Mouse (Mus musculus) limb, embryonic 10.5 days (tissue): ENCODE measurements at regions not wholly inside any gene's neighbourhood (a gene's known extent, or its start where the extent isn't known, plus 50 kb on each side); places are given as distances from the start of the nearest gene placed in this dataset.

Experiments used
- DNase-seq: peaks from one replicate; pipeline ENCODE4 v3.0.0-alpha.2; 2017; ENCODE audit warnings: low spot score
- H3K27ac ChIP-seq: fragments of 300-500 bp; sonication (generic); 2 replicates; pipeline ENCODE4 v1.5.1; 2016; ENCODE audit warnings: mild to moderate bottlenecking
- H3K27me3 ChIP-seq: fragments of 300-500 bp; sonication (generic); 2 replicates; pipeline ENCODE4 v1.6.1; 2016; ENCODE audit warnings: low read depth, mild to moderate bottlenecking; ENCODE audit not compliant: poor library complexity, severe bottlenecking
- H3K36me3 ChIP-seq: fragments of 300-500 bp; sonication (generic); 2 replicates; pipeline ENCODE4 v1.6.1; 2016; ENCODE audit warnings: mild to moderate bottlenecking, moderate library complexity
- H3K4me1 ChIP-seq: fragments of 300-500 bp; sonication (generic); 2 replicates; pipeline ENCODE4 v1.6.1; 2016
- H3K4me3 ChIP-seq: fragments of 300-500 bp; sonication (generic); 2 replicates; pipeline ENCODE4 v1.5.1; 2016; ENCODE audit warnings: mild to moderate bottlenecking, moderate library complexity
- H3K9me3 ChIP-seq: fragments of 300-500 bp; sonication (generic); replicated peaks from 2 replicates; pipeline ENCODE4 v1.6.1; 2016; ENCODE audit warnings: mild to moderate bottlenecking
- WGBS: fragments of 180-500 bp; shearing (Covaris S2); methylation state at CpG from one replicate; pipeline ENCODE4 v1.1.7; 2016; 5-methylcytosine and 5-hydroxymethylcytosine counted together

DNA sequence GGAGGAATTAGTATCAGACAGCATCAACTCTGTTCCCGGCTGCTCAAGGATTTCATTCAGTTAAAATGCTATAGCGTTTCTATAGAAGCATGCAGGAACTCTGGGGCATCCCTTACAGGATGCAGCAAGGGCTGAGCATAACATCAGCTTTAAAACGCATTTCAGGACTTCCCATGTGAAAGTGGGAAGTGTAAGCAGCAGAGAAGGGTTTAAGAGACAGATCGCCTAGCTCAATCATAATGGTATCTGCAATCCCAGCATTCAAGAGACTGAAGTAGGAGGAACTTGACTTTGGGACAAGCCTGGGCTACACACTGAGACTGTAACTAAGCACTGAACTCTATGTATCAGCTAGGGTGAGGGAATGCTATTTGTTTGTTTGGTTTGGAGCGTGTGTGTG, 96.2 kb upstream of the Arhgap32 start:
- Histone ChIP-seq H3K27me3 (no peaks in the 10 kb centered on the region), H3K4me3 (no peak overlapping the region), H3K4me1 (peaks cover 21% of the 10 kb centered on the region), H3K9me3 (no peaks in the 10 kb centered on the region), H3K36me3 (no peaks in the 10 kb centered on the region), H3K27ac (no peak overlapping the region)
- WGBS = 88% methylated on average over 5 of the region's 5 CpGs
- DNase-seq = no peak

DNA sequence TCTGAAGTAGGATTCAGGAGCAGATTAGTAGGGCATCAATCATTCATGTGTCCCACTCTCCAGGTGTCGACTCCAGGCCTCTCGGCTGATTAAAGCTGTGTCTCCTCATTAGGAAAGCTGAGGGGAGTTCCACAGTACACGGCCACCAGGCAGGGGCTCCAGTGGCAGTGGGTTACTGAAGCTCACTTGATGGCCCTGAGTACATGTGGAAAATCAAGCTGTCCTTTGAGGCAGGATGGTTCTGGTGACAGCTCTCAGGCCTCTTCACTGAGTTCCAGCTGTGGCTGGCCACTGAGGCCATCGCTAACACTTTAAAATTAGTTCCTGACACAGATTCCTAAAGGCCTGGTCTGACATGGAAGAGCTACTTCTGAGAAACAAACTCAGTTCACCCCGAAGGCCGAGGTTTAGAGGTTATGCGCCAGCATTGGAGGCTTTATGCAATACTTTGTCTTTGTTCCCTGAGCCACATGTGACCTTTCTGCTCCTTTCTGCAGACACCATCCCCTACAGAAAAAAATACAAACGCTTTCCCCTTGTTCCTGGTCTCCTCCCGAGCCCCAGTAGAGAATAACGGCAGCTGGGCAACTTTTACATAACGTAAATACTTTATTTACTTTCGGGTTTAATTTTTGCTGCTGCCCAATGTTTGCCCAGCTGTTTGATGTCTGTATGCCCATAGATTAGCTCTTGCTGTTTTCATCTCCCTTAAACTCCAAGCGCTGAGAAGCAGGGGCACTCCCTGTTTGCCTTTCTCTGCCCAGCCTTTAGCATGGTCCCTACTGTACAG, 94.8 kb upstream of the Arhgap32 start:
- Histone ChIP-seq H3K27me3 (no peaks in the 10 kb centered on the region), H3K36me3 (no peaks in the 10 kb centered on the region), H3K4me3 (no peak overlapping the region), H3K27ac (peak overlapping the region; percentile 81), H3K9me3 (no peaks in the 10 kb centered on the region), H3K4me1 (peaks cover 23% of the 10 kb centered on the region)
- WGBS = 24% methylated on average over 13 of the region's 13 CpGs
- peak; percentile 51 for DNase-seq

DNA sequence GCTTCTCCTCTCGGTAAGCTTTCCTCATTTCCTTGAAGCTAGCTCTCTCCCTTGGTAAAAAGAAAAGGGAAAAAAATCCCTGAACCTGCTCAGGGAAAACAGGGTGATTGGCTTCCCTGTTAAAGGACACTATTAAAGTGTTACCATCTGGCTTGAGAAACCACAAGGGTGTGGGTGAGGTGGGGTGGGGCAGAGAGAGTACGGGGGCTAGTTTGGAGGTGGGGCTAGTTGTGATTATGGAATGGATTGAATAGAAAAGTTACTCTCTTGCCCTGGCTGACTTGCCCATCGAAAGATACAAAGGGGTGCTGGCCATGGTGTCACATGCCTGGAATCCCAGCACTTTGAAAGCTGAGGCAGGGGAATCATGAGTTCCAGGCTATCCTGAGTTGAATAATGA, 94.2 kb upstream of the Arhgap32 start:
- 30% methylated on average over 3 of the region's 3 CpGs for WGBS
- H3K27ac ChIP-seq = peak overlapping the region; percentile 81
- no peak overlapping the region for H3K4me3 ChIP-seq
- no peak for DNase-seq
- no peaks in the 10 kb centered on the region for H3K9me3 ChIP-seq
- no peaks in the 10 kb centered on the region for H3K36me3 ChIP-seq
- H3K4me1 ChIP-seq = peaks cover 23% of the 10 kb centered on the region
- no peaks in the 10 kb centered on the region for H3K27me3 ChIP-seq

DNA sequence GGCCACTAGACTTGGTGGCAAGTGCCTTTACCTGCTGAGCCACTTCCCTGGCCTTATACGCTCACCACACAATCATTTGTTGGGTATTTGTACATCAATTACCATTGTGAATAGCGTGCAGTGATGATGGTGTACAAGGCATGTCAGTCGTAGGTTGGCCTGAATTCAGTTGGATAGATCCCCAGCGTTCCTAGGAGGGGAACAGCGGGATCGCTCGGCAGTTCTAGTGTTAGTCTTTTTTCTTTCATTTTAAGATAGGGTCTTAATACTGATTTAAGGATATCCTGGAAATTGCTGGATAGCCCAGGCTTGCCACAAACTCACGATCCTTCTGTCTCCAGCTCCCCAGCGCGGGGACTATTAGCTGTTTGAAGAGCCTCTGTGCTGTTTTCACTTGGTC, 92.9 kb upstream of the Arhgap32 start:
- no peak for DNase-seq
- 93% methylated on average over 10 of the region's 10 CpGs for WGBS
- no peaks in the 10 kb centered on the region for H3K27me3 ChIP-seq
- peaks cover 23% of the 10 kb centered on the region for H3K4me1 ChIP-seq
- no peak overlapping the region for H3K27ac ChIP-seq
- no peak overlapping the region for H3K4me3 ChIP-seq
- H3K9me3 ChIP-seq = no peaks in the 10 kb centered on the region
- no peaks in the 10 kb centered on the region for H3K36me3 ChIP-seq

DNA sequence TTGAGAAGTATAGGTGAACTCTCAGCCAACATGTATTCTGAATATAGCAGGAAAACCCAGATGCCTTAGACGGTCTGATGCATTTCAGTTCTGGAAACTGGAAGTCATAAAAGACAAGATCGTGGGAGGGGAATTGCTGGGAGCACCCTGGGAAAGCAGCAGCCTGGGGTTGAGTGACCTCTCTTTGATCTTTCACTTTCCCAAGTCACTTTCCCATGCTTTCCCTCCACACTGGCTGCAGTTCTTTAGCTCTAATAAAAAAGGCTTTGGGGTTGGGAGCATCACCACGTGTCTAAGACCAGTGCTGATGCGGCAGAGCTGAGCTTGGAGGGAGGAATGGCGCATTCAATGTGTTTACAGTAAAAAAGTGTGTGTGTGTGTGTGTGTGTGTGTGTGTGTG, 91.2 kb upstream of the Arhgap32 start:
- Histone ChIP-seq H3K27me3 (no peaks in the 10 kb centered on the region), H3K9me3 (no peaks in the 10 kb centered on the region), H3K27ac (no peak overlapping the region), H3K36me3 (no peaks in the 10 kb centered on the region), H3K4me1 (peaks cover 23% of the 10 kb centered on the region), H3K4me3 (no peak overlapping the region)
- no peak for DNase-seq
- 25% methylated on average over 5 of the region's 5 CpGs for WGBS

DNA sequence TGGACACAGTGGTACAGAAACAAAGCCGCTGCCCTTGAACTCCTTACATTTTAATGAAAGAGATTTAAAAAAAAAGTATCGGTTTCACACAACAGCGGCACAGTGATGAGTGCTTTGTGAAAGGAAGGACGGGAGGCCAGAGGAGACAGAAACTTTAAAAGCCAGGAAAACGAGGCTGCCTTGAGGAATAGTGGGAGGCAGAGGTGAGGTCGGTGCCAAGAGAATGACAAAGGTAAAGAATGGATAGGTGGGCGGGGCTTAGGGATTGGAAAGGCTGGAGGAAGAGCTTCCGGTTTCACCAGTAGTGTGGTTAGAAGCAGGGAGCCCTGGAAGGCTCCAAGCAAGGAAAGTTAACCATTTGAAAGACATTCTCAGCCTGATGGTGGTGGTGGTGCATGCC, 88.0 kb upstream of the Arhgap32 start:
- H3K9me3 ChIP-seq = no peaks in the 10 kb centered on the region
- peaks cover 17% of the 10 kb centered on the region for H3K4me1 ChIP-seq
- H3K36me3 ChIP-seq = no peaks in the 10 kb centered on the region
- no peak for DNase-seq
- 40% methylated on average over 8 of the region's 8 CpGs for WGBS
- H3K4me3 ChIP-seq = no peak overlapping the region
- H3K27me3 ChIP-seq = no peaks in the 10 kb centered on the region
- H3K27ac ChIP-seq = no peak overlapping the region

DNA sequence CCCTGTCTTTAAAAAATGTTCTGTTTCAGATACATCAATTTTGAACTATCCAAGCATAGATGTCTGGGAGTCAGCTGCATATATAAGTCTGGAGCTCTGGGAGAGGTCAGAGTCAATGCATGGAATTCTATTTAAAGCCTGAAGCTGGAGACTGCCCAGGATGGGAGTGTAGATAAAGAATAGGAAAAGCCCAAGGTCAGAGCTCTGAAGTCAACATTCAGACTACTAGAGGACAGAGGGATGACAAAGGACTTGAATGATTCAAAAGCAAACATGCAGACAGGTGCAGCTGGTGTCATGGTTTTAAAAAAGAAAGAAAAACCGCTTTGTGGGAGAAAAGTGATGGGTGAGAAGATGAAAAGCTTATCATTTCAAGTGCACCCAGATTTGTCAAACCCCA, 86.9 kb upstream of the Arhgap32 start:
- no peaks in the 10 kb centered on the region for H3K36me3 ChIP-seq
- H3K4me3 ChIP-seq = no peak overlapping the region
- H3K27ac ChIP-seq = no peak overlapping the region
- H3K9me3 ChIP-seq = no peaks in the 10 kb centered on the region
- 94% methylated on average over 1 of the region's 1 CpGs for WGBS
- no peak for DNase-seq
- peaks cover 28% of the 10 kb centered on the region for H3K4me1 ChIP-seq
- H3K27me3 ChIP-seq = no peaks in the 10 kb centered on the region

DNA sequence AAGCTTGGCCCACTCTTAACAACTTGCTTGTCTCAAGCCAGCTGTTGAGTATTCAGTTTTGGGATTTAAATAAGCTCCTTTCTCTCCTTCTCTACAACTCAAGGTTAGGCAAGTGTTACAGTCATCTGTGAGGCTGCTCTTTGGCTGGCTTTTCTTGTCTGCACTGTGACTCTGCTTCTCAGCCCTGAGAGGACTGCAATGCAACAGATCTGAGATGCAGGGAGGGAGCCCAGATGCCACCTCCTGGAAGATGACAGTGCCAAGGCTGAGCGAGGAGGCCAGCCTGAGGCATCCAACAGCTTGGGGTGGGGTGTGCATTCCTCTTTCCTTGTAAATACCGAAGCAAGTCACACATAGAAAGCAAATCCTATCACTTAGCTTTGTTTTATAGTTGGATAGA, 86.2 kb upstream of the Arhgap32 start:
- Histone ChIP-seq H3K4me1 (peaks cover 27% of the 10 kb centered on the region), H3K36me3 (no peaks in the 10 kb centered on the region), H3K27me3 (no peaks in the 10 kb centered on the region), H3K27ac (no peak overlapping the region), H3K4me3 (no peak overlapping the region), H3K9me3 (no peaks in the 10 kb centered on the region)
- no peak for DNase-seq
- WGBS = 57% methylated on average over 2 of the region's 2 CpGs

DNA sequence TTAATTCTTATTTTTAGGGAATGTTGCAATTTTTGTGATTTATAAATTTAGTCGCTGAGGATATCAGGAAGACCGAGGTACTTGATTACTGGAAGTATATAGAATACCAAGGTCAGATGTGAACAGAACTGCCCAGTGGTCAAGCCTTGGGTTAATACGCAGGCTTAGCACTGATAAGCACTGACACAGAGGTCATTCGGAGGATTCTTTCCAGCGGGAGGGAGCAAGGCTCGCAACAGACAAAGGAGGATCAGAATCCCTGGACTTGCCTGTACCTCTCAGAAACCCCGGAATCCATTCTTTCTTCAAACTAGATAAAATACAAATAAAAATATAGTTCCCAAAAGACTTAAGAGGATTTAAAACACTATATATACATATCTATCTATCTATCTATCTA, 85.7 kb upstream of the Arhgap32 start:
- H3K36me3 ChIP-seq = no peaks in the 10 kb centered on the region
- WGBS = 71% methylated on average over 7 of the region's 7 CpGs

DNA sequence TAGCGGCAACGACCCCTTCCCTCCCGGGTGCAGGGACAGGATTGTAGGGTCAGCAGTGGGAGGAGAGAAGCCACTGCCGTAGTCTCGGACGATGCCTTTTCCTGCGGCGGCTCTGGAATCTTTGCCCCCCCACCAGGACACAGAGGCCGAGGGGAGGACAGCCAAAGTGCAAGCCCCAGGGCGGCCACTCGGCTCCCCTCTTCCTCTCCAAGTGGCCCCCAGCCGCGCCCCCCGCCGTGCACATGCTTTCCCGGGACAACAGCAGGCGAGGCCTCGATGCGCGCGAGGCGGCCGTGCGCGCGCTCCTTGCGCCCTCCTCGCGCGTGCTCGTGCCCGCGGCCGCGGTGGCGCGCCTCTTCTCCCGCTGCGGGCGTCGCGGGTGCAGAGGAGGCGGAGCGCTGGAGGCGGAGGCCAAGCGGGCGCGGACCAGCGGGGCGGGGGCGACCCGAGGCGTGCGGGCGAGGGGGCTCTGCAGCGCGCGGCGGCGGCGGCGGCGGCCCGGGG, 83.9 kb upstream of the Arhgap32 start:
- H3K27ac ChIP-seq = peak overlapping the region; percentile 91
- peak overlapping the region; percentile 89 for H3K4me3 ChIP-seq
- H3K36me3 ChIP-seq = no peaks in the 10 kb centered on the region
- WGBS = 5% methylated on average over 56 of the region's 64 CpGs
- DNase-seq = peak; percentile 92
- H3K4me1 ChIP-seq = peaks cover 25% of the 10 kb centered on the region
- H3K9me3 ChIP-seq = no peaks in the 10 kb centered on the region
- no peaks in the 10 kb centered on the region for H3K27me3 ChIP-seq

More for the DNA sequence above, 85.7 kb upstream of the Arhgap32 start:
- Histone ChIP-seq H3K27ac (no peak overlapping the region), H3K27me3 (no peaks in the 10 kb centered on the region), H3K4me3 (no peak overlapping the region), H3K9me3 (no peaks in the 10 kb centered on the region), H3K4me1 (peaks cover 25% of the 10 kb centered on the region)
- no peak for DNase-seq

DNA sequence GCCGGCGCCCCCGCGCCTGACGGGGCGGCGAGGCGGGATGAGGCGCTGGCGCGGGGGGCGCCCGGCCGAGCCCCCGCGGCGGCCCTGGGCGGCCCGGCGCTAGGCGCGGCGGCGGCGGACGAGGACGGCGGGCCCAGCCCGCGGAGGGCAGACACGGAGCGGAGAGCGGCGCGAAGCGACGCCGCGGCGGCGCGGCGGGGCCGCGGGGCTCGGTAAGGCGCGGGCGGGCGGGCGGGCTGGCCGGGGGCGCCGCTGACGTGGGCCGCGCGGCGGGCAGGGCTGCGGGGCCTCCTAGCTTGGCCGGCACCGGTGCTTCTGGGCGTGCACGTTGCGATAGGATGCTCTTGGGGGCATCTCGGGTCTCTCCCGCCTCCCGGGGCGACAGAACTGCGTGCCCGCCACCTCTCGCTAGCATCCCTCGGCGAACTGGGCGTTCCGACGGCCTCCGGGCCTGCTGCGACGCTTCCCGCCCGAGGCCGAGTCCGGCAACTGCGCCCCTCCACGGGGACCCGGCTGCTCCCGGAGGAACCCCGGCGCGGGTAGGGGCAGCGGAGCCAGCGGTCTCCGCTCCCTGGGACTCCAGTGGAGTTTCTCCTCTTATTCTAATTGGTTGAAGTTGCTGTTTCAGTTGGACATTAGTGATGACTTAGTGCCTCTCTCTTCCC, 83.3 kb upstream of the Arhgap32 start:
- no peaks in the 10 kb centered on the region for H3K9me3 ChIP-seq
- peak; percentile 75 for DNase-seq
- peak overlapping the region; percentile 91 for H3K27ac ChIP-seq
- H3K27me3 ChIP-seq = no peaks in the 10 kb centered on the region
- 10% methylated on average over 94 of the region's 94 CpGs for WGBS
- peaks cover 25% of the 10 kb centered on the region for H3K4me1 ChIP-seq
- H3K36me3 ChIP-seq = no peaks in the 10 kb centered on the region
- H3K4me3 ChIP-seq = peak overlapping the region; percentile 89

DNA sequence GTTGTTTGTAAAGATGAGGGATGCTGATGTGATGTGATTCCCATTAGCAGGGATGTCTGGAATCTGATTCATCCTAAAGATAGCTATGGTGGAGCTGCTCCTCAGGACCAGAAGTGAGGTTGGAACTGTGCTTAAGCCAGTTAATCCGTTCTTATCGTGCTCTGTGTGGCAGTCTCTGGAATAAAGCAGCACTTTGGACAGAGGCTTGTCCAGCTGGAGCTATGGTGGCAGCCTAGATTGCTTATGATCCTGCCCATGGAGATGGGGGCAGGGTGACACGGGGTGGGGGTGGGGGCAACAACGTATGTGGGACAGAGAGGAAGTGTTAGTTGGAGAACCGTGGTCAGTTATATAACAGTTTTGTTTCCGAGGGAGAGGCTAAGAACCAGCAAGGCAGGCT, 82.0 kb upstream of the Arhgap32 start:
- peaks cover 30% of the 10 kb centered on the region for H3K4me1 ChIP-seq
- peak; percentile 40 for DNase-seq
- H3K4me3 ChIP-seq = peak overlapping the region; percentile 89
- no peaks in the 10 kb centered on the region for H3K9me3 ChIP-seq
- WGBS = 19% methylated on average over 6 of the region's 6 CpGs
- no peak overlapping the region for H3K27ac ChIP-seq
- no peaks in the 10 kb centered on the region for H3K27me3 ChIP-seq
- no peaks in the 10 kb centered on the region for H3K36me3 ChIP-seq

DNA sequence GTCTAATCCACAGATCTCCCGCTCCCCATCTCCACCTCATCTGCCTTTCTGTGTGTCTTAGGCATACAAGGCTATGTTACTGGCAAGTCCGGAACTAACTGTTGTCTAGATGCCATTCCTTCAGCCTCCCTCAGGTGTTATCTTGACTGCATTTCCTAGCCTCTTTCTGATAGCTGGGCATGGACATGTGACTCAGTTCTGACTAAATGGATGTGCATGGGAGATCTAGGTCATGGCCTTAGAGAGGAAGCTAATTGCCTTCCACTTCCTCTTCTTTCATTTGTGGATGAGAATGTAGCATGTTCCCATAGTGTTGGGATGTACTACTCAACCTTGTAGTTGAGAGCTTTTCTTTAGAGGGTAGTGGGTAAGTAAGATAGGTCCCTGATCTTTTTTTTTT, 75.9 kb upstream of the Arhgap32 start:
- WGBS = 92% methylated on average over 2 of the region's 2 CpGs
- Histone ChIP-seq H3K4me3 (no peak overlapping the region), H3K4me1 (peaks cover 6% of the 10 kb centered on the region; the same call in 1 of the 2 replicates), H3K36me3 (no peaks in the 10 kb centered on the region), H3K27me3 (no peaks in the 10 kb centered on the region), H3K27ac (no peak overlapping the region), H3K9me3 (no peaks in the 10 kb centered on the region)
- DNase-seq = no peak
